In genomic region chr11:43887597-43887996, GRCm38 (mm10) we compare ENCODE assay signal across 26 mouse cellular contexts. TPM values are rescaled to one million over a fixed set of nuclear protein-coding genes. Genes with fewer than 3 reads are reported as not detected.
DNase-seq lines count a peak whose midpoint lies in the region; ATAC-seq and TF ChIP-seq lines count a peak whose summit lies in the region.
"Had no signal": no experiment of that assay in that cellular context is flagged by ENCODE, and none has a peak within 500 bp of the region (broad histone marks: within the 10 kb centered on the region; RNA-seq: fewer than 3 reads in every experiment).

No protein-coding gene starts in this region.

- H3ac ChIP-seq in myocyte (ENCODE audit: control insufficient read depth, insufficient read length): no peak overlapping the region

- H3K4me2 ChIP-seq in lung, embryonic 15.5 days: no peak overlapping the region
- no peak overlapping the region for H3K4me2 ChIP-seq in lung, postnatal 0 days (replicated peaks; ENCODE audit: low read depth, low read length)
- no peak overlapping the region for H3K4me2 ChIP-seq in myocyte (ENCODE audit: low read depth)
- H3K4me2 ChIP-seq: forebrain, embryonic 13.5 days; heart, embryonic 13.5 days; hindbrain, embryonic 14.5 days had no signal

- peak; percentile 18 for DNase-seq in kidney, postnatal 10 days
- no peak for DNase-seq in kidney, postnatal 14 days
- no peak for DNase-seq in lung, postnatal 0 days (ENCODE audit: low spot score)
- DNase-seq in lung, postnatal 4 days: peak; percentile 21 to 30
- no peak for DNase-seq in lung, postnatal 36 days
- no peak for DNase-seq in layer of hippocampus, adult 2 months (ENCODE audit: low spot score in 2 of 2)
- DNase-seq: adrenal gland, adult 8-10 months; adrenal gland, postnatal 25 days; cerebellum, adult 18-20 months; cerebellum, adult 9-10 months; cerebellum, postnatal 14 days; gastrocnemius, adult 2 months; gastrocnemius, postnatal 14 days; heart, adult 18-20 months; heart, postnatal 14 days; heart, postnatal 4 days had no signal

- no peak overlapping the region for H3K27ac ChIP-seq in lung, embryonic 15.5 days
- H3K27ac ChIP-seq in lung, postnatal 0 days (ENCODE audit: low read length): no peak overlapping the region
- H3K27ac ChIP-seq in layer of hippocampus, adult 2 months: no peak overlapping the region
- H3K27ac ChIP-seq: forebrain, embryonic 10.5 days; forebrain, embryonic 13.5 days; gastrocnemius, adult 2 months; heart, embryonic 13.5 days; hindbrain, embryonic 14.5 days; hindbrain, postnatal 0 days had no signal

- H3K4me1 ChIP-seq in lung, embryonic 15.5 days: no peaks in the 10 kb centered on the region
- H3K4me1 ChIP-seq in lung, postnatal 0 days (ENCODE audit: insufficient read depth, low read depth, low read length): no peaks in the 10 kb centered on the region
- H3K4me1 ChIP-seq: forebrain, embryonic 10.5 days; forebrain, embryonic 13.5 days had no signal

- H3K79me2 ChIP-seq in myocyte (ENCODE audit: control insufficient read depth, insufficient read depth): no peaks in the 10 kb centered on the region

- TF ChIP-seq POLR2A in myocyte (IDR thresholded peaks at IDR 0.05; ENCODE audit: insufficient read length, low read depth): no peak

- H3K36me3 ChIP-seq in lung, embryonic 15.5 days: no peaks in the 10 kb centered on the region
- no peaks in the 10 kb centered on the region for H3K36me3 ChIP-seq in lung, postnatal 0 days (ENCODE audit: insufficient read depth, low read length)
- H3K36me3 ChIP-seq in myocyte (ENCODE audit: control insufficient read depth, insufficient read depth): no peaks in the 10 kb centered on the region
- H3K36me3 ChIP-seq: forebrain, embryonic 10.5 days; heart, embryonic 13.5 days had no signal

- no peak overlapping the region for H3K9ac ChIP-seq in lung, embryonic 15.5 days
- no peak overlapping the region for H3K9ac ChIP-seq in lung, postnatal 0 days (replicated peaks; ENCODE audit: low read depth)
- H3K9ac ChIP-seq: forebrain, embryonic 13.5 days; heart, embryonic 13.5 days; hindbrain, embryonic 14.5 days had no signal

- TF ChIP-seq CTCF in lung, postnatal 0 days (IDR thresholded peaks at IDR 0.05): no peak
- TF ChIP-seq CTCF in layer of hippocampus, adult 2 months (conservative IDR thresholded peaks at IDR 0.05): no peak

- TF ChIP-seq EP300 in lung, postnatal 0 days (IDR thresholded peaks at IDR 0.05): no peak

- ATAC-seq in lung, embryonic 15.5 days (ENCODE audit: borderline replicate concordance, extremely low read depth, low FRiP score, low TSS enrichment): peak; percentile 63
- no peak for ATAC-seq in lung, postnatal 0 days
- ATAC-seq: activated CD4-positive, CD25-positive, alpha-beta regulatory T cell, adult 4 months; CD4-positive, CD25-positive, alpha-beta regulatory T cell, adult 4 months; forebrain, embryonic 13.5 days; forebrain, embryonic 16.5 days; hindbrain, postnatal 0 days had no signal

- H3K9me3 ChIP-seq in lung, embryonic 15.5 days: no peaks in the 10 kb centered on the region
- no peaks in the 10 kb centered on the region for H3K9me3 ChIP-seq in lung, postnatal 0 days (ENCODE audit: low read length)
- H3K9me3 ChIP-seq: forebrain, embryonic 10.5 days; forebrain, embryonic 13.5 days; heart, embryonic 13.5 days had no signal

- no peak overlapping the region for H3K4me3 ChIP-seq in lung, embryonic 15.5 days
- no peak overlapping the region for H3K4me3 ChIP-seq in lung, postnatal 0 days (ENCODE audit: low read depth, low read length)
- no peak overlapping the region for H3K4me3 ChIP-seq in myocyte
- H3K4me3 ChIP-seq in layer of hippocampus, adult 2 months: no peak overlapping the region
- H3K4me3 ChIP-seq: forebrain, embryonic 10.5 days; forebrain, embryonic 13.5 days; gastrocnemius, adult 2 months; heart, embryonic 13.5 days had no signal

- H3K27me3 ChIP-seq in lung, embryonic 15.5 days: no peaks in the 10 kb centered on the region
- H3K27me3 ChIP-seq in lung, postnatal 0 days (replicated peaks; ENCODE audit: insufficient read depth, low read length): no peaks in the 10 kb centered on the region
- H3K27me3 ChIP-seq in myocyte (ENCODE audit: control insufficient read depth, insufficient read depth, insufficient read length): no peaks in the 10 kb centered on the region
- H3K27me3 ChIP-seq: forebrain, embryonic 13.5 days; heart, embryonic 13.5 days had no signal

TF ChIP-seq in myocyte, 11 proteins besides CTCF, POLR2A, EP300 and RAD21:
- TF ChIP-seq MYOG (IDR thresholded peaks at IDR 0.05; ENCODE audit: control insufficient read depth in 1 of 3, insufficient read depth in 1 of 3, insufficient read length in 2 of 3, low read depth in 2 of 3): no peak
- 0 out of 2 replicates have a peak, but pooled peaks have one; percentile 12 for TF ChIP-seq CEBPB (IDR thresholded peaks at IDR 0.05; ENCODE audit: insufficient read depth, poor library complexity, severe bottlenecking)

RNA-seq across cellular contexts. Expression of gene Adra1b, which starts 13.4 kb away (rescaled TPM):
- polyA plus RNA-seq in lung, embryonic 15.5 days (2015; fragmentation: Nextera tagmentation; extraction: Ambion mirVana): 4.3 and 4.8 TPM in 2 replicates
- polyA plus RNA-seq in lung, postnatal 0 days (2015; fragmentation: Nextera tagmentation; extraction: Ambion mirVana): 6.5 and 9.0 TPM in 2 replicates
- polyA plus RNA-seq in myocyte (2012; fragmentation: generic; extraction: Trizol): 1.9 TPM
- 1 to 10 TPM; 3.3 to 3.8 TPM for total RNA-seq in layer of hippocampus, adult 2 months (2021)
- polyA plus RNA-seq: activated CD4-positive, CD25-positive, alpha-beta regulatory T cell, adult 4 months; CD4-positive, CD25-positive, alpha-beta regulatory T cell, adult 4 months had no signal

Comparison
In these comparisons a context has a peak if more than half of its experiments do, and no peak if none do; other contexts are left out.
1. DNase-seq: peak in kidney, postnatal 10 days (single experiment) and lung, postnatal 4 days (2 of 2); none in kidney, postnatal 14 days (single experiment), lung, postnatal 0 days (single experiment), lung, postnatal 36 days (single experiment) and layer of hippocampus, adult 2 months (0 of 2).